Mouse (Mus musculus): ENCODE data around the gene B3gat1. TPM values are rescaled to one million over a fixed set of nuclear protein-coding genes. Genes with fewer than 3 reads are reported as not detected.

Gene B3gat1
- 0.04 and 0.12 TPM in 2 replicates for polyA plus RNA-seq (2012; rRNA removed)

DNA sequence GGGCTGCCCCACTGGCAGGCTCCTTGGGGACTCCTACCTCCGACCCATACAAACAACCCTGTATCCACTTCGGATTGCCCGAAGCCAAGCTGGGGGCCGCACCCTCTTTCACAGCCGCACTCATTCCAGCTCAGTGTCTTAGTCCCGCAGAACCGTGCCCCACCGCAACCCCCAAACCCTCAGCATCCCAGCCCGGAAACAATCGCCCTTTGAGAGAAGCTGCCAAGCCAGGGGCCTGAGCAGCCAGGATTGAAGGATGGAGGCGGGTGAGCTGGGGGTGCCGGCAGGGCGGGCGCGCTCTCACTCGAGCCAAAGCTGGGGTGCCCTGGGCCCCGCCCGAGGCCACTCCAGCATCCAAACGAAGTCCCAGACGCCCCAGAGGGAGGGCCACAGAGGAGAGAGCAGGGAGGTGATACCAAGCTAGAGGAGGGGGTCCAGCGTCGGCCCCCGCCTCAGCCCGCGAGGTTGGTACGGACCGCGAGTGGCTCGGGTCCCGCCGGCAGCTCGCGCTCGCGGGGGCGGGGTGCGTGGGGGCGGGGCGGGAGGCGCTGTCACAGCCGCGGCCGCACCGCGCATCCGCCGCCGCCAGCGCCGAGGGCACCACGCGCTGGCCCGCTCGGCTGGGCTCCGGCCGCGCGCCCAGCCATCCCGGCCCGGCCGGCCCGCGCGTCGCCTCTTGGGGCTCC, at the start of gene B3gat1:
B3gat1 (plus strand) TSS at position 523 of the 686 bp plus-strand sequence.
- Histone ChIP-seq H3K36me3 (ENCODE audit: control insufficient read depth, insufficient read depth, low read length) (no peaks in the 10 kb centered on the region), H3K27me3 (ENCODE audit: control insufficient read depth, insufficient read depth, low read length) (no peaks in the 10 kb centered on the region), H3K4me1 (ENCODE audit: control insufficient read depth, insufficient read depth, low read length) (peaks cover 11% of the 10 kb centered on the region), H3K27ac (ENCODE audit: control insufficient read depth, insufficient read depth, low read depth, low read length) (no peak within 1 kb of the TSS), H3K4me3 (ENCODE audit: control insufficient read depth, low read depth, low read length) (peak within 1 kb of the TSS; percentile 70)
- TF ChIP-seq CTCF (IDR thresholded peaks at IDR 0.05; ENCODE audit: control insufficient read depth, insufficient read depth, insufficient replicate concordance, low read depth, low read length) (no peak), POLR2A (IDR thresholded peaks at IDR 0.05; ENCODE audit: control insufficient read depth, low read depth, low read length) (no peak)

DNA sequence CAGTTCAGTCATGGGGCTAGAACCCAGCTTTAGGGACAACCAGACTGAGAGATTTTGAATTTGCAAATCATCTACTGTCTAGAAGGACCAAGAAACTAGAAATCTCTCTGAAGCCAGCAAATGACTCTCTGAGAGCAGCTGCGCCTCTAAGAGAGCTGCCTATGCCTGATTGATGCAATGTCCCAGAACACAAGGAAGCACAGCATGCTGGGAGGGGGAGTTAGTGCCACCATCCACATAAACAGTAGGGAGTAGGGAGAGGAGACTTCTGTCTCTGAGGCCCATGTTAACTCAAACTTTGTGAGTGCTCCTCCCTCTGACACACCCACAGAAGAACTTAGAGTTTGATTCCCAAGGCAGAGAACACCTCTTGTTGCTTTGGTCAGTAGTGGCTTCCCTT, 44.4 kb upstream of the B3gat1 start:
- H3K27ac ChIP-seq (ENCODE audit: control insufficient read depth, insufficient read depth, low read depth, low read length) = no peak overlapping the region
- no peaks in the 10 kb centered on the region for H3K36me3 ChIP-seq (ENCODE audit: control insufficient read depth, insufficient read depth, low read length)
- no peak for TF ChIP-seq CTCF (IDR thresholded peaks at IDR 0.05; ENCODE audit: control insufficient read depth, insufficient read depth, insufficient replicate concordance, low read depth, low read length)
- no peak for TF ChIP-seq POLR2A (IDR thresholded peaks at IDR 0.05; ENCODE audit: control insufficient read depth, low read depth, low read length)
- no peaks in the 10 kb centered on the region for H3K4me1 ChIP-seq (ENCODE audit: control insufficient read depth, insufficient read depth, low read length)
- no peak overlapping the region for H3K4me3 ChIP-seq (ENCODE audit: control insufficient read depth, low read depth, low read length)
- no peaks in the 10 kb centered on the region for H3K27me3 ChIP-seq (ENCODE audit: control insufficient read depth, insufficient read depth, low read length)

DNA sequence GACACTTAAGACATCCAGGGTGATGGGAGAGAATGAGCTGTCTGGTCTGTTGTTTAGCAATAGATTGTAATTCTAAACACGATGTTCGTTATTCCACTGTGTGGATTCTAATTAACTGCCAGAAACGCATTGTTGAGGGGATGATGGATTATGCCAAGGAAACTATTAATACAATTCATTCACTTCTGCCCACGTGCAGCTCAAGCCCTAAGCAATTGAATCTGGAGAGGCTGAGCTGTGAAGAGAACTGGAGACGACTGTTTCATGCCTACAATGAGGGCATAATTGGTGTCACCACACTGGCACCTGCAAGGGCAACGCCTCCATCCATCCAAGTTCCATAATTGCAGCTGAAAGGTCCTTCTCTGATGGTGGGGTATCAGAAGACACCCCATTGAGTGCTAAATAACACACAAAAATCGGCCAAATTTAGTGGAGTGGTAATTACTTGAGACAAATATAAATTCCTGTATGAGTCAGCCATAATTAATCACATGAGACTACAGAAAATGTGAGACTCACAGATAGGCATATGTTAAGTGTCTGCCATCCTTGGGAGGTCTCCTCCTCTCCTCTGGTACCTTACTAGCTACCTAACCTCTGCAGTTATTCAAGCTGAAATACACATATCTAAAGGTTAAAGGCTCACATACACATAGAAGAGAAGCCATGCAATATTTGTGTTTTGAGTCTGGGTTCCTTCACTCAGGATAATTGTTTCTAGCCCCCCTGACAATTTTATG, 43.4 kb upstream of the B3gat1 start:
- Histone ChIP-seq H3K27ac (ENCODE audit: control insufficient read depth, insufficient read depth, low read depth, low read length) (no peak overlapping the region), H3K36me3 (ENCODE audit: control insufficient read depth, insufficient read depth, low read length) (no peaks in the 10 kb centered on the region), H3K27me3 (ENCODE audit: control insufficient read depth, insufficient read depth, low read length) (no peaks in the 10 kb centered on the region), H3K4me3 (ENCODE audit: control insufficient read depth, low read depth, low read length) (no peak overlapping the region), H3K4me1 (ENCODE audit: control insufficient read depth, insufficient read depth, low read length) (no peaks in the 10 kb centered on the region)
- TF ChIP-seq POLR2A (IDR thresholded peaks at IDR 0.05; ENCODE audit: control insufficient read depth, low read depth, low read length) (no peak), CTCF (IDR thresholded peaks at IDR 0.05; ENCODE audit: control insufficient read depth, insufficient read depth, insufficient replicate concordance, low read depth, low read length) (no peak)

DNA sequence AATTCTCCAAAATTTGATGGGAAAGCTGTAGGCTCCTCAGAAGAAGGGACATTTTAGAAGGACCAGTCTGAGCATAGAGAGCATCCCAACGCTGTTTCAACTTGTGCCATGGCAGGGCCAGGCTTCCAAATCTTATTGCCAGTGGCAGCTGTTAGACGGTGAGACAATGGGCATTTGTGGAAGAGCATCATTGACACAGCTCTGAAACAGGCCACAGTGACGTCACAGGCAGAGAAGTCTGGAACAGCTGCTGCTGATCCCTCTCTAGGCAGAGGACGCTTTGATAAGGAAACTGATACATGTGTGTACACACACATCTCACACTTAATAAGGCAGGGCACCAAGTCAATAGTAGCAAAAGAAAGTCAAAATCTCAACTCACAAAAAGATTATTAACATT, 40.9 kb upstream of the B3gat1 start:
- H3K27me3 ChIP-seq (ENCODE audit: control insufficient read depth, insufficient read depth, low read length) = no peaks in the 10 kb centered on the region
- H3K4me1 ChIP-seq (ENCODE audit: control insufficient read depth, insufficient read depth, low read length) = no peaks in the 10 kb centered on the region
- H3K36me3 ChIP-seq (ENCODE audit: control insufficient read depth, insufficient read depth, low read length) = no peaks in the 10 kb centered on the region
- no peak overlapping the region for H3K4me3 ChIP-seq (ENCODE audit: control insufficient read depth, low read depth, low read length)
- TF ChIP-seq CTCF (IDR thresholded peaks at IDR 0.05; ENCODE audit: control insufficient read depth, insufficient read depth, insufficient replicate concordance, low read depth, low read length) (no peak), POLR2A (IDR thresholded peaks at IDR 0.05; ENCODE audit: control insufficient read depth, low read depth, low read length) (no peak)
- no peak overlapping the region for H3K27ac ChIP-seq (ENCODE audit: control insufficient read depth, insufficient read depth, low read depth, low read length)

DNA sequence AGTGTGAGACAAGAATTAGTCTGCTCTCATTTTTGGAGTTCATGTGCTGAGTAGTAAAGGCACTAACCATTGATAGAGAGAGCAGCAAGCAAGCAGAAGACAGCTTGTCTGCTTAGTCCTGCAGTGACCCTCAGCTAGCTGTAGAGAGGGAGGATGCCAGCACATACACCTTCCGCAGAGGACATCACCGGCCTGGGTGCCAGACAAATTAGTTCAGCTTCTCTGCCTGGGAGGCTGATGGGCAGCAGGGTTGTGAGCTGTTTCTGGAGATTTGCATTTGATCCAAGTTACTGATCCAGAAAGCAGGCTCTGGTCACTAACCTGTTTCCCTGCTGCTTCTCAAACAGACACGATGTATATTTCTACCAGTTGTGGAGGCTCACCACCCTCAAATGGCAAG, 38.9 kb upstream of the B3gat1 start:
- TF ChIP-seq CTCF (IDR thresholded peaks at IDR 0.05; ENCODE audit: control insufficient read depth, insufficient read depth, insufficient replicate concordance, low read depth, low read length) = no peak
- no peak for TF ChIP-seq POLR2A (IDR thresholded peaks at IDR 0.05; ENCODE audit: control insufficient read depth, low read depth, low read length)
- Histone ChIP-seq H3K27me3 (ENCODE audit: control insufficient read depth, insufficient read depth, low read length) (no peaks in the 10 kb centered on the region), H3K4me1 (ENCODE audit: control insufficient read depth, insufficient read depth, low read length) (no peaks in the 10 kb centered on the region)

DNA sequence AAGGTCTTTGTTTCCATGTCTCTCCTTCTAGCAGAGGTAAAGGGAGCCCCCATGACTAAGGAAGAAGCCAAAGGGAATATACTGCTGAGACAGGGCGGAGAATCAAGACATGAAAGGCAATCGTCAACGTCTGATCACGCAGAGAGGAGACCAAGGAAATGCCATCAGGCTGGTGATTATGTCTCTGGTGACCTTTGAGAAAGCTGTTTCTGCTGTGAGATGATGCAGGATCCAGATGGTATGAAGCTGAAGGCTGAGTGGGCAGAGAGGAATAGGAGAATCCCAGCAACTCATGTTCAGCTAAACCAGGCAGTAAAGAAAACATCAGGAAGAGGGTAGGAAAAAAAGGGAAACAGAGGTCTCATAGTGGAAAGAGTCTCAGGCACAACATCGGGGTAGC, 38.4 kb upstream of the B3gat1 start:
- H3K27me3 ChIP-seq (ENCODE audit: control insufficient read depth, insufficient read depth, low read length) = no peaks in the 10 kb centered on the region
- H3K36me3 ChIP-seq (ENCODE audit: control insufficient read depth, insufficient read depth, low read length) = no peaks in the 10 kb centered on the region
- H3K4me1 ChIP-seq (ENCODE audit: control insufficient read depth, insufficient read depth, low read length) = no peaks in the 10 kb centered on the region
- no peak overlapping the region for H3K4me3 ChIP-seq (ENCODE audit: control insufficient read depth, low read depth, low read length)
- TF ChIP-seq POLR2A (IDR thresholded peaks at IDR 0.05; ENCODE audit: control insufficient read depth, low read depth, low read length) = no peak
- no peak for TF ChIP-seq CTCF (IDR thresholded peaks at IDR 0.05; ENCODE audit: control insufficient read depth, insufficient read depth, insufficient replicate concordance, low read depth, low read length)
- H3K27ac ChIP-seq (ENCODE audit: control insufficient read depth, insufficient read depth, low read depth, low read length) = no peak overlapping the region

More for the DNA sequence above, 38.9 kb upstream of the B3gat1 start:
- Histone ChIP-seq H3K4me3 (ENCODE audit: control insufficient read depth, low read depth, low read length) (no peak overlapping the region), H3K27ac (ENCODE audit: control insufficient read depth, insufficient read depth, low read depth, low read length) (no peak overlapping the region), H3K36me3 (ENCODE audit: control insufficient read depth, insufficient read depth, low read length) (no peaks in the 10 kb centered on the region)

DNA sequence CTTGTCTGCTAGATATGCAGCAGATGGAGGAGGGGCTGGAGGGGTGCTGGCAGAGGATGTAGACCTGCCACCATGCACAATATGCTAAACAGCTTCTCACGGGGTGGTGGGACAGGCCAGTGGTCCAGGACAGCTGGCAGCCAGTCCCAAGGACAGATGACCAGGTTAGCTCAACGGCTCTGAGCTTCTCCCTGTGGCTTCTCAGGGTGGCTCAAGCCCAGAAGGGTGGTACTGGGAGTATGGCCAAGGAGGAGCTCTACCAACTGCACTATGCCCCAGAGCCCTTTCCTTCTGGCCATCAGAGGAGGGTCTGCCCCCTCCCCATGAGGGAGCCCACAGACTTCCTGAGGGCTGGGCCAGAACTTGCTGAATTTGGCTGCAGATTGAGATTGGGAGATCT, 35.2 kb upstream of the B3gat1 start:
- H3K27me3 ChIP-seq (ENCODE audit: control insufficient read depth, insufficient read depth, low read length) = no peaks in the 10 kb centered on the region
- no peaks in the 10 kb centered on the region for H3K36me3 ChIP-seq (ENCODE audit: control insufficient read depth, insufficient read depth, low read length)
- no peak overlapping the region for H3K4me3 ChIP-seq (ENCODE audit: control insufficient read depth, low read depth, low read length)
- H3K4me1 ChIP-seq (ENCODE audit: control insufficient read depth, insufficient read depth, low read length) = no peaks in the 10 kb centered on the region
- no peak overlapping the region for H3K27ac ChIP-seq (ENCODE audit: control insufficient read depth, insufficient read depth, low read depth, low read length)
- TF ChIP-seq POLR2A (IDR thresholded peaks at IDR 0.05; ENCODE audit: control insufficient read depth, low read depth, low read length) (no peak), CTCF (IDR thresholded peaks at IDR 0.05; ENCODE audit: control insufficient read depth, insufficient read depth, insufficient replicate concordance, low read depth, low read length) (no peak)

Data from testis, adult 2 months (tissue).